Mouse (Mus musculus) megakaryocyte, adult 5-6 weeks (primary cell): ENCODE data around the gene Acta1. TPM values are rescaled to one million over a fixed set of nuclear protein-coding genes. Genes with fewer than 3 reads are reported as not detected.

Experiments used
- ATAC-seq: 2 replicates; pipeline ENCODE4 v1.8.0; 2016; ENCODE audit warnings: mild to moderate bottlenecking, inconsistent platforms; ENCODE audit not compliant: poor library complexity, severe bottlenecking
- total RNA-seq, 2 experiments: library from RNA; stranded (forward) in 1 of 2; stranded (reverse) in 1 of 2; fragments of 153-499, 151-499 nt in 1 of 2; fragments of 221-1000, 200-1000 nt in 1 of 2; gene quantifications; 2 replicates each; pipeline versions ENCODE4 v1.2.3 to v1.2.4; 2015 to 2017

The Acta1 gene
- total RNA-seq, 2 experiments from 2014 or later, result not detected

DNA sequence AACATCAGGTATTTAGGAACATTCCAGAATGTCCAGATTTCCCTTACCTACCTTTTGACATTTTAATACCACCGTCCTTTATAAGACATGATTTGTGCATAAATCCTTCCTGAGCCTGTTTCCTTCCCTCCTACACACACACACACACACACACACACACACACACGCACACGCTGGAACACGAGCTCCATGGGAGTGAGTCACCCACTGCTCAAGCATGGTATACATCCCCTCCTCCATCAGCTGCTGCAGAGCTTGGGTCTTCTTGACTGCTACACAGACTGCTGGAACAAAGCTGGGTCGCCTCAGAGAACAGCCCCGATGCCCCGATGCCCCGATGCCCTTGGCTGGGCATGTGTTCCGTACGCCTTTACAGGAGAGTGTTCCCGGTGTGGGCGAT, 48.0 kb downstream of the Acta1 start:
- ATAC-seq, result no peak

DNA sequence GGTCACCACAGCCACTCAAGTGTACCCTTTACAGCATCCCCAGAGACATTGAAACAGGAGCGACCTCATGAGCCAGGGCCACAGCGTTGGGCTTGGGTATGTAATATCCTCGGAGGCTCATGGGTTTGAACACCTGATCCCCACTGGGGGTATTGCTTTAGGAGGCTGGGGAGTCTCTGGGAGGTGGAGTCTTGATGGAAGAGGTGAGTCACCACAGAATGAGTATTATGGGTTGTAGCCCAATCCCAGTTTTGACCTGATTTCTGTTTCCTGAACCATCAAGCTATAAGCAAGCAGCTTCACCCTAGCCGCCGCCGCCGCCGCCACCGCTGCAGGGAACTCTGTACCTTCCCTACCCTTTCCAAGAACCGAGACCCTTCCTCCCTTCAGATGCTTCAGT, 48.6 kb downstream of the Acta1 start:
- no peak for ATAC-seq

DNA sequence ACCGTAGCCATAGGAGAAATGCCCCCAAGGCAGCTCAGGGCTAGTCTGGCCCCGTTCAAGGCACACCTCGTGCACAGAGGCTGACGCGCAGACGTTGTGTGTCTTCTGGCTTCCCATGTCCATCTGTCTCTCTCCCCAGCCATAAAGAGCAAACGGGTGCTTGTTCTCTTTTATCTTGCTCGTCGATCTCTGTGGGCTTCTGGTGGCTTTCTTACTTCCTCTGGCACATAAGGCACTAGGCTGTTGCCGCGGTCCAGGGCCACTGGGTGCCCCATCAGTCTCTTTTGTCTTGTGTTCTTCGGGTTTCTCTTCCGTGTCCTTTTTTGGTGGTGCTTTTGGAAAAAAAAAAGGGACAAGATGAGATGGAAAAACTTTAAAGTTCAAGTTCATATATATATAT, 49.4 kb downstream of the Acta1 start:
- ATAC-seq, result no peak

GRCm38 (mm10) chr8:123844341-123844740, 50.2 kb downstream of the Acta1 start:
- no peak for ATAC-seq

DNA sequence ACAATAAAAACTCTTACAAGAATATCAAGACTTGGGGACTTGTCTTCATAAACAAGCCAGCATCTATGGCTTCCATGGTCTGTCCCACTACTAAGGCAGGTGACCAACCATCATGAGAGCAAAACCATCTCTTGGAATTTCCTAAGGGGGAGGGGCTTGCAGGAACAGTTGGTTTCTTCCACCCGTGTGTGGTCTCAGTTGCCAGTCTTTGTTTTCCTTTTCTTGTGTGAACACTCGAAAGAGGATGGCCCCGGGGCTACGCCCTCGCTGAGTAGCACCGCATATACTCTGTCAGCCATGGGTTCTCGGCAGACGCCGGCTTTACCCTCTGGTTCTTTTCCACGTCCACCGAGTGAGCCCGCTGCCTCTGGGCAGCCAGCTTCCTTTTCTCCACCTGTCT, 52.5 kb downstream of the Acta1 start:
- no peak for ATAC-seq

Other genes with a start within 250 kb of the Acta1 start
- 24.1 and 26.5 TPM in 2 replicates for gene Rhou, start 240.8 kb downstream of the Acta1 start, total RNA-seq (2015)
- 15.0 and 18.6 TPM in 2 replicates for gene Rhou, start 240.8 kb downstream of the Acta1 start, total RNA-seq (2017)
- 1.2 and 2.1 TPM in 2 replicates for gene Rab4a, start 88.8 kb downstream of the Acta1 start, total RNA-seq (2015)
- gene Rab4a, start 88.8 kb downstream of the Acta1 start, total RNA-seq (2017), result 0.26 and 1.1 TPM in 2 replicates
- 8.0 and 9.2 TPM in 2 replicates for gene Ccsap, start 34.5 kb downstream of the Acta1 start, total RNA-seq (2015)
- gene Ccsap, start 34.5 kb downstream of the Acta1 start, total RNA-seq (2017), result 11.1 and 11.7 TPM in 2 replicates
- 10.9 and 15.0 TPM in 2 replicates for gene Nup133, start 54.5 kb upstream of the Acta1 start, total RNA-seq (2015)
- gene Nup133, start 54.5 kb upstream of the Acta1 start, total RNA-seq (2017), result 15.3 and 17.4 TPM in 2 replicates
- gene Abcb10, start 88.4 kb upstream of the Acta1 start, total RNA-seq (2015), result 5.0 and 7.5 TPM in 2 replicates
- gene Abcb10, start 88.4 kb upstream of the Acta1 start, total RNA-seq (2017), result 8.5 and 9.0 TPM in 2 replicates
- 14.5 and 15.3 TPM in 2 replicates for gene Taf5l, start 126.6 kb upstream of the Acta1 start, total RNA-seq (2015)
- gene Taf5l, start 126.6 kb upstream of the Acta1 start, total RNA-seq (2017), result 14.6 and 19.6 TPM in 2 replicates
- gene Urb2, start 126.8 kb upstream of the Acta1 start, total RNA-seq (2015), result 5.5 and 6.6 TPM in 2 replicates
- 4.2 and 5.4 TPM in 2 replicates for gene Urb2, start 126.8 kb upstream of the Acta1 start, total RNA-seq (2017)